8 mouse cellular contexts compared by ENCODE assay signal in the genomic region with DNA sequence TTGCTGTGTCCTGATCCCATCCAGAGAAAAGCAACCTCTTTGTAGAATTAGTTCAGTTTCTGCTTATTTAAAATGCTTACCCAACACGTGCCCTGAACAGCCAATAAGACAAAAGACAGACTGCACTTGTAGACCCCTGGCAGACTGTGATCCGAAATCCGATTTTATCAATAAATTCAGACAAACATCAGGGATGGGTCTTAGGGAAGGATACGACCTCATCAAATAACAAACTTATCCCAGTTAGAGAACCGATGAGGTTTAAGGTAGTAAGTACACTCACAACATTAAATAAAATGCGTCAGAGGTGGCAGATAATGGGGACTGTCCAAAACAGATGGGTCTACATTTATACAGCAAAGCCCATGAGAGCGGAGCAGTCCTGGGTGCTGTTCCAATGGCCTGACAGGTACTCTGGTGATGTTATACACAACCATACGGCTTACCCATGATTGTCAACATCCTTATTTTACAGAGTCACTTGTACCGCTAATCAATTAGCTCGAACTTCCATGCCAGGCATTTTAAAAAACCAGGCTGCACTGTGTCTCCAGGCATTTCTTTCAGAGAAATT. TPM values are rescaled to one million over a fixed set of nuclear protein-coding genes. Genes with fewer than 3 reads are reported as not detected.
DNase-seq lines count a peak whose midpoint lies in the region; ATAC-seq and TF ChIP-seq lines count a peak whose summit lies in the region.

No protein-coding gene starts in this region.

- peak overlapping the region; percentile 50 for H3K4me3 ChIP-seq in kidney, embryonic 15.5 days (replicated peaks)
- peak overlapping the region; percentile 61 for H3K4me3 ChIP-seq in brown adipose tissue, adult 24 weeks (ENCODE audit: insufficient read depth, low read depth, low read length)
- H3K4me3 ChIP-seq in hindbrain, embryonic 11.5 days (ENCODE audit: low read depth, low read length) = peak overlapping the region; percentile 60
- H3K4me3 ChIP-seq in liver, postnatal 0 days (ENCODE audit: low read depth, low read length) = peak overlapping the region; percentile 66

- H3K9ac ChIP-seq in kidney, embryonic 15.5 days = peak overlapping the region; percentile 67
- H3K9ac ChIP-seq in hindbrain, embryonic 11.5 days (ENCODE audit: low read depth, low read length) = peak overlapping the region; percentile 70
- peak overlapping the region; percentile 77 for H3K9ac ChIP-seq in liver, postnatal 0 days (replicated peaks)

- TF ChIP-seq CTCF in liver, postnatal 0 days (IDR thresholded peaks at IDR 0.05; ENCODE audit: low read depth) = no peak

- H3K4me2 ChIP-seq in kidney, embryonic 15.5 days = peak overlapping the region; percentile 60
- peak overlapping the region; percentile 59 for H3K4me2 ChIP-seq in hindbrain, embryonic 11.5 days (replicated peaks; ENCODE audit: low read depth, low read length)
- H3K4me2 ChIP-seq in liver, postnatal 0 days (ENCODE audit: low read depth, low read length) = peak overlapping the region; percentile 73

- no peaks in the 10 kb centered on the region for H3K9me3 ChIP-seq in kidney, embryonic 15.5 days (replicated peaks)
- peaks cover 5% of the 10 kb centered on the region for H3K9me3 ChIP-seq in hindbrain, embryonic 11.5 days (ENCODE audit: control insufficient read depth, low read length)
- no peaks in the 10 kb centered on the region for H3K9me3 ChIP-seq in liver, postnatal 0 days (ENCODE audit: low read length)

- peak overlapping the region; percentile 86 for H3K27ac ChIP-seq in kidney, embryonic 15.5 days
- peak overlapping the region; percentile 14; the same call in 1 of the 2 replicates for H3K27ac ChIP-seq in brown adipose tissue, adult 24 weeks (replicated peaks; ENCODE audit: low read depth, low read length)
- peak overlapping the region; percentile 60 for H3K27ac ChIP-seq in hindbrain, embryonic 11.5 days (ENCODE audit: low read depth, low read length)
- peak overlapping the region; percentile 90 for H3K27ac ChIP-seq in liver, postnatal 0 days (ENCODE audit: low read depth)

- DNase-seq in kidney, adult 18-20 months = no peak
- no peak for DNase-seq in hindbrain, embryonic 11.5 days (ENCODE audit: low spot score)
- DNase-seq in liver, postnatal 0 days = peak; percentile 49
- no peak for DNase-seq in adipocyte (ENCODE audit: low spot score)
- no peak for DNase-seq in embryo, embryonic 9.5 days (ENCODE audit: extremely low spot score)
- no peak for DNase-seq in thymus, postnatal 36 days

- no peak for TF ChIP-seq EP300 in liver, postnatal 0 days (IDR thresholded peaks at IDR 0.05; ENCODE audit: low read depth)

- peak; percentile 41 for ATAC-seq in kidney, embryonic 15.5 days (replicated peaks; ENCODE audit: low FRiP score)
- peak; percentile 52 for ATAC-seq in hindbrain, embryonic 11.5 days (ENCODE audit: low FRiP score)
- ATAC-seq in liver, postnatal 0 days = peak; percentile 18

- no peaks in the 10 kb centered on the region for H3K27me3 ChIP-seq in kidney, embryonic 15.5 days
- H3K27me3 ChIP-seq in hindbrain, embryonic 11.5 days (ENCODE audit: control insufficient read depth, insufficient read depth, low read length) = no peaks in the 10 kb centered on the region
- H3K27me3 ChIP-seq in liver, postnatal 0 days (ENCODE audit: insufficient read depth, low read length) = no peaks in the 10 kb centered on the region

- peaks cover 43% of the 10 kb centered on the region for H3K36me3 ChIP-seq in kidney, embryonic 15.5 days
- peaks cover 29% of the 10 kb centered on the region for H3K36me3 ChIP-seq in hindbrain, embryonic 11.5 days (ENCODE audit: control insufficient read depth, insufficient read depth, low read length)
- H3K36me3 ChIP-seq in liver, postnatal 0 days (replicated peaks; ENCODE audit: insufficient read depth, low read length) = peaks cover 44% of the 10 kb centered on the region

- WGBS in kidney, embryonic 15.5 days = 25% methylated on average over 10 of the region's 10 CpGs
- WGBS in hindbrain, embryonic 11.5 days = 35% methylated on average over 10 of the region's 10 CpGs
- WGBS in liver, postnatal 0 days (ENCODE audit: insufficient replicate concordance) = 14% methylated on average over 10 of the region's 10 CpGs

- H3K4me1 ChIP-seq in kidney, embryonic 15.5 days = peaks cover 24% of the 10 kb centered on the region
- peaks cover 9% of the 10 kb centered on the region; the same call in 1 of the 2 replicates for H3K4me1 ChIP-seq in brown adipose tissue, adult 24 weeks (ENCODE audit: control insufficient read depth, insufficient read depth, insufficient read length, low read length)
- peaks cover 17% of the 10 kb centered on the region for H3K4me1 ChIP-seq in hindbrain, embryonic 11.5 days (replicated peaks; ENCODE audit: control insufficient read depth, insufficient read depth, low read length)
- H3K4me1 ChIP-seq in liver, postnatal 0 days (ENCODE audit: insufficient read depth) = peaks cover 48% of the 10 kb centered on the region

RNA-seq across cellular contexts. Expression of gene Hjurp, which starts 0.8 kb away (rescaled TPM):
- 162 and 175 TPM in 2 replicates for polyA plus RNA-seq in kidney, embryonic 15.5 days (2015; fragmentation: Nextera tagmentation; extraction: Ambion mirVana)
- 10.3 and 11.1 TPM in 2 replicates for polyA plus RNA-seq in brown adipose tissue, adult 24 weeks (2012; ENCODE audit: insufficient read depth, insufficient read length, missing spikeins)
- 126 and 136 TPM in 2 replicates for polyA plus RNA-seq in hindbrain, embryonic 11.5 days (2014; fragmentation: Nextera tagmentation; extraction: Ambion mirVana)
- 31.4 and 37.0 TPM in 2 replicates for polyA plus RNA-seq in liver, postnatal 0 days (2015; fragmentation: Nextera tagmentation; extraction: Ambion mirVana)

RNA-seq across cellular contexts. Expression of gene Trpm8, which starts 0.8 kb away (rescaled TPM):
- not detected in 2 replicates for polyA plus RNA-seq in kidney, embryonic 15.5 days (2015; fragmentation: Nextera tagmentation; extraction: Ambion mirVana)
- not detected in 2 replicates for polyA plus RNA-seq in brown adipose tissue, adult 24 weeks (2012; ENCODE audit: insufficient read depth, insufficient read length, missing spikeins)
- not detected in 2 replicates for polyA plus RNA-seq in hindbrain, embryonic 11.5 days (2014; fragmentation: Nextera tagmentation; extraction: Ambion mirVana)
- not detected in 2 replicates for polyA plus RNA-seq in liver, postnatal 0 days (2015; fragmentation: Nextera tagmentation; extraction: Ambion mirVana)

RNA-seq across cellular contexts. Expression of gene Mroh2a, which starts 49.8 kb away (rescaled TPM):
- polyA plus RNA-seq in kidney, embryonic 15.5 days (2015; fragmentation: Nextera tagmentation; extraction: Ambion mirVana) = 1.3 and 1.8 TPM in 2 replicates
- polyA plus RNA-seq in brown adipose tissue, adult 24 weeks (2012; ENCODE audit: insufficient read depth, insufficient read length, missing spikeins) = not detected in 2 replicates
- polyA plus RNA-seq in hindbrain, embryonic 11.5 days (2014; fragmentation: Nextera tagmentation; extraction: Ambion mirVana) = 1.3 and 1.7 TPM in 2 replicates
- polyA plus RNA-seq in liver, postnatal 0 days (2015; fragmentation: Nextera tagmentation; extraction: Ambion mirVana) = 0.61 and 0.66 TPM in 2 replicates

Comparison
In these comparisons a context has a peak if more than half of its experiments do, and no peak if none do; other contexts are left out.
1. H3K27ac ChIP-seq: peak in every context shown above with its lines; median percentile 90 in liver, postnatal 0 days; 86 in kidney, embryonic 15.5 days; 60 in hindbrain, embryonic 11.5 days; 14 in brown adipose tissue, adult 24 weeks.